Mouse (Mus musculus): ENCODE measurements around the gene Slc10a7.

- TF ChIP-seq POLR2A (IDR thresholded peaks at IDR 0.05; ENCODE audit: insufficient read depth, low read depth, low read length) (no peak), CTCF (IDR thresholded peaks at IDR 0.05; ENCODE audit: insufficient read depth, low read depth, low read length) (no peak)
Measured at GRCm38 (mm10) chr8:78595481-78595908, 86.3 kb downstream of the Slc10a7 start.

All from olfactory bulb, adult 2 months (tissue).